Mouse (Mus musculus) gastrocnemius, adult 8-10 months (tissue): ENCODE results near the gene Aqp3. TPM values are rescaled to one million over a fixed set of nuclear protein-coding genes. Genes with fewer than 3 reads are reported as not detected.

ENCODE experiments used
- DNase-seq, 2 experiments: peaks; one replicate each; pipeline ENCODE4 v3.0.0; 2022; ENCODE audit warnings: low spot score in 2 of 2
- total RNA-seq, 4 experiments: library from RNA; stranded (reverse); gene quantifications; 2 replicates each; pipeline ENCODE4 v1.2.4; 2022

Gene Aqp3
- total RNA-seq, 4 experiments from 2014 or later, result not detected

- DNase-seq, result no peak
Measured at GRCm38 (mm10) chr4:41063894-41064673, 33.9 kb downstream of the Aqp3 start.

DNA sequence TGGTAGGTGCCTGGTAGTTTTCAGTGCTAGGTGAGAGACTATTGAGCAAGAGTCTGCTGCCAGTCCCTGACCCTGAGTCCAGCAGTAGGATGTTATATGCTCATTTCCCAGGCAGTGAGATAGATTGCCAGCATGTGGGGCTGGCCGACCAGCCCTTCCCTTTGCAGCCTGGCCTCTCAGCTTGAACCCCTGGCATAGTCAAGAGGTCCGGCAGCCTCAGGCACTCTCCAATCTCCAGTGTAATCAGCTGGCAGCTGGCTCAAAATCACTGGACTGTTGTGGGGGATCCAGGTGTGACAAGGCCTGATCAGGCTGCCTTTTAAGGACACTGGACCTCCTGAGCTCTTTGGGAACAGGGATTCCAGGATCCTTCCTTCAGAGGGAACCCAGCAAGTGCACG is 34.6 kb downstream of the Aqp3 start:
- no peak for DNase-seq

GRCm38 (mm10) chr4:41057361-41057760 is 40.6 kb downstream of the Aqp3 start:
- no peak for DNase-seq

- no peak for DNase-seq
Measured at GRCm38 (mm10) chr4:41056742-41057332, 41.1 kb downstream of the Aqp3 start.

DNA sequence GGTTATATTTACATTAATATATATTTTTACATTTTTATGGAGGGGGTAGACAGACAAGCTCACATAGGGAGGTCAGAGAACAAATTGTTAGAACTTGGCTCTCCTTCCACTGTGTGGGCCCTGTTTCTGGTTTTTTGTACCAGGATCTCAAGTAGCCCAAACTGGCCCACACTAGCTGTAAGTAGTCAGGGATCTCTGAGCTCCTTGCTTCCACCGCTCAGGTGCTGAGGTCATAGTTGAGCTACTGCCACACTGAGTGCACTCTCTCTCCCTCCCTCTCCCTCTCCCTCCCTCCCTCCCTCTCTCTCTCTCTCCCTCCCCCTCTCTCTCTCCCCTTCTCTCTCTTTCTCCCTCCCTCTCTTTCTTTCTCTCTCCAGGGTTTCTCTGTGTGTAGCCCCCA is 41.7 kb downstream of the Aqp3 start:
- DNase-seq, result no peak

DNA sequence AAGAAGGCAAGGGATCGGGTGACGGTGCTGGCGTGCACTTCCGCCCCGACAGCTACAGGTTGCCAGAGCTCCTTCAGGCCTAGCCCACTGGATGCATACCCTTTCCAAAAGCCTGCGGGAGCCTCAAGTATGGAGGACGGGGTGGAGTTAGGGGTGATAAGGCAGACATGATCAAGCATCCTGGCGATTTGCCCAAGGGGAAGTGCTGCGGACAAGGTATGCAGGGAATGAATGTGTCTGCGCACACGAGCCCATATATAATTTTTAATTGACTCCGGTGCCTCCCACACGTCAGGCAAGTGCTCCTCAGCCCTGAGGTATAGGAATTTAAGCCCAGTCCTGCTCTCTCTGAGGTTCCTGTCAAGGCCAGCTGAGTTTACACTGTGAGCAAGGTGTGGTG is 42.9 kb downstream of the Aqp3 start:
- no peak for DNase-seq

DNA sequence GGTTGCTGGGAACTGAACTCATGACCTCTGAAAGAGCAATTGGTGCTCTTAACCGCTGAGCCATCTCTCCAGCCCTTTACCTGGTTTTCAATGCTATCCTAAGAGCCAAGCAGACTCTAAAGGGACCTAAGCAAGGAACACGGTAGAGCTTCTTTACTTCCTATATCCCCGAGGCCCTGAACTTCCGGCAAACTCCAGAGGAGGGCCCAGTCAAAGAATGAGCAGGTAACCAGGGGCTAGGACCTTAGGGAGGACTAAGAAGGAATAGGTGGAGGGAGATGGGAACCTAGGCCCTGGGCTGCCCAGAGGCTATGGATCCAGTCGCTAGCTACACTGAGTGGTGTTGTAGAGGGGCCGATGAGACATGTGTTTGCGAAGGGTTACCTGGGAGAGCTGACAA is 46.2 kb downstream of the Aqp3 start:
- no peak for DNase-seq

DNA sequence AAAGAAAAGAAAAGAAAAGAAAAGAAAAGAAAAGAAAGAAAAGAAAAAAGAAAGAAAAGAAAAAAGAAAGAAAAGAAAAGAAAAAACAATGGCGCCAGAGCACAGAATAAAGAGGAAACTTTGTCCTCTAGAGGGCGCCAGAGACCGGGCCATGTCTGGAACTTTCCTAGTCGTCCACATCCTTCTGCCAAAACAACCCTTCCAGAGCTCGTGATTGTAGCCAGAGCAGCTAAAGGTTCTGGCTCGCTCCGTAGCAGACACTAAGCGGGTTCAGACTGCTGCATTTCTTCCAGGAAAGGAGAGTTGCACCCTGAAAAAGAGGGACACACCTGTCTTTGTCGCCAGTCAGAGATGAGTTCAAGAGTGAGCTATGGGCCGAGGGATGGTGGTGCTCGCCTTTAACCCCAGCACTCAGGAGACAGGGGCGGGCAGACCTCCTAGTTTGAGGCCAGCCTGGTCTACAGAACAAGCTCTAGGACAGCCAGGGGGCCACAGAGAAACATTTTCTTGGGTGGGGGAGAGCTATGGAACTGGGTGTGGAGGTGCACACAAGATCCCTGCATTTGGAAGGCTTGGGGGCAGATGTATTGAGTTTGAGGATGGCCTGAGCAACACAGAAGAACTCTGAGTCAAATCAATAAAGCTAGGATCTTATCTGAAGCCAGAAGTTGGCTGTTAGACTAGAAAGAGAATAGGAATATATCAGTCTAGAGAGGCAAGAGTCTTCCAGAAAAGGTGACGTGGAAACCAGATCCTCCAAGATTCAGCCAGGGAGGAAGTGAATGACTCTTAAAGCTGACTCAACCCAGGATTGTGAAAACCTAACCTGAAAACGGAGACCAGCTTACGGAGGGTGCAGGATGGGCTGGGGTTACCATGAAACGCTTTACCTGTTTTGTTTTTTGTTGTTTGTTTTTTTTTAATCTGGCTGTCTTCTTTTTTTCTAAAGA is 47.0 kb downstream of the Aqp3 start:
- DNase-seq, result peak; percentile 43 to 64

DNA sequence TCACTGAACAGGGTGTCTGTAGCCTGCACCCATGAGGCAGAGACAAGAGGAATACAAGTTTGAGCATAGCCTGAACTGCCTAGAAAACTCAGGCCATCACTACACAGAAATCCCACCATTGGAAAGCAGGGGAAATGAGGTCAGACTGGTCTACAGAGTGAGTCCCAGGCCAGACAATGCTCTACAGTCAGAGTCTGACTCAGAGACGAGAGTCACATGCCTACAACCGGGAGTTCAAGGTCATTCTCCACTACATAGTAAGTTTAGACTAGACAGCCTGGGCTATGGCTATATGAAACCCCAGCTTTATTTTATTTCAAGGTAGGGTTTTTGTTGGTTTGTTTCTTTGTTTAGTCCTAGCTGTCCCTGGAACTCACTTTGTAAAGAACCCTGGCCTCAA is 49.1 kb downstream of the Aqp3 start:
- DNase-seq, result no peak

DNA sequence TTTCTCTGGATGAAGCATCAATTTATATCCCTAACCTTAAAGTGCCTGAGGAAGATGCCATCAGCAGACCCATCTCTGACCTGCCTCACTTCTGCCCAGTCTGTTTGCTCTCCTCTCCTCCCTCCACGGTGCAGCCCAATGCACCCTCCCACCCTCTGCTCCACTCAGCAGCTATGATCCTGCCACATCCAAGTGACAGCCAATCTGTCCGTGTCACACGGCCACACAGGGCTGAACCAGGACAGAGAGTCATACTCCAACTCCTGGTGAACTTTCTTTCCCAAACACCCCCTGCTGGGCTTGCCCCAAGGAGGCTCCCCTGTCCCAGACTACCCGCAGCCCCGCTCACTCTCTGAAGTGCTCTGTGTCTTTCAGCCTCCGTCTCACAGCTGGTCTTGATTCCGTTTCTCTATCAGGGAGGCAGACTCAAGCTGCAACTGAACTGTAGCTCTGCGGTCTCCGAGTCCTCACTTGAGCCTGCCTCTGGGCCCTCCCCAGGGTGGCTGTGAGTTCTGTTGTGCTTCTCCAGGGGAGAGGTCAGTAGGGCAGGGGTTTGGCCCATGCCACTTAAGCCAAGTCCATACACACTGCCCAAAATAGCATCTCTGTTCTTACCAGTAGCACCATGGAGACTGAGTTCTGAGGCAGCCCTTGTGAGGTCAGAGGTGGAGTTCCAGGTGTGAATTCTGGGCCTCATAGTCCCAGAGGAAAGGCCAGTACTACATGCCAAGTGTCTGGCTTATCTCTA is 50.3 kb downstream of the Aqp3 start, which contains the start of gene Aqp7:
Aqp7 (minus strand) TSS at position 616 of the 748 bp plus-strand sequence.
- DNase-seq, result no peak

DNA sequence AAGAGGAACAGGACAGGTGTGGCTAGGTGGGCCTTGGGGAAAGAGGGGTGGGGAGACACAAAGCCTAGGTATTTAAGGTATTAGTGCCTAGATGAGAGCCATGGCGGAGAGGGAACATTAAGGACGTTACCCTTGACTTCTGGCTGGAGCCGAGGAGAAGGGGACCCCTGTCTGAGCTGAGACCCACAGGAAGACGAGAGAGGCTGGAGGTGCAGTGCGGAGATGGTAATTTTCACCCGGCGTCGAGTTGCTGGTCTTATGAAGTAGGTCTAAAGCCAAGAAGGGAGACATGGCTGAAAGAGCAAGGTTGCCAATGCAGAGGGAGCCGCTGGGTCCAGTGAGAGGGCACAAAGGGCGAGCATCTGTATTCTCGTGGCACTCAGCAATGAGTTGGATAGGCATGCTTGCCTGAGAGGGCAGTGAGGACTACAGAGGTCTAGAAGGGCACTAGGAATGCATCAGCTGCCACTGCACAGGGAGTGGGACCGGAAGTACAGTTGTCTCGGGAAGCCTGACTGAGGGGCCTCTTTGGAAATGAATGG is 51.7 kb downstream of the Aqp3 start:
- no peak for DNase-seq

DNA sequence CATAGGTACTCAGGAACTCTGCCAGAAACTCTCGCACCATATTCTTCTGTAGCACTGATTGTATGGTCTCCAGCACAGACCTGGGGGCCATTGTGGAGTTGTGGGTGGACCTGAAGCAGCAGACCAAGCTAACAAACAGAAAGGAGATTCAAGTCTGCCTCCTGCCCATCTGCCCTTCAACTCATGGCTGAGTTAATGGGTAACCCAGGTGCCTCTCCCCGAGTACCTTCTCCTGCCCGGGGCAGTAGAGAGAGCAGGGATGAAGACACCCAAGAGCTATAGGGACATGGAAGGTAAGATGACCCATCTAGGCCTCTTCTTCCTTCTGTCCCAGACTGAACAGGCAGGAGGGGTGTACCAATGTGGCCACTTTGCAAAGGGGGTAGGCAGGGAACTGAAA is 52.7 kb downstream of the Aqp3 start:
- DNase-seq, result no peak

- no peak for DNase-seq
Measured at GRCm38 (mm10) chr4:41043961-41044360, 54.0 kb downstream of the Aqp3 start.

DNA sequence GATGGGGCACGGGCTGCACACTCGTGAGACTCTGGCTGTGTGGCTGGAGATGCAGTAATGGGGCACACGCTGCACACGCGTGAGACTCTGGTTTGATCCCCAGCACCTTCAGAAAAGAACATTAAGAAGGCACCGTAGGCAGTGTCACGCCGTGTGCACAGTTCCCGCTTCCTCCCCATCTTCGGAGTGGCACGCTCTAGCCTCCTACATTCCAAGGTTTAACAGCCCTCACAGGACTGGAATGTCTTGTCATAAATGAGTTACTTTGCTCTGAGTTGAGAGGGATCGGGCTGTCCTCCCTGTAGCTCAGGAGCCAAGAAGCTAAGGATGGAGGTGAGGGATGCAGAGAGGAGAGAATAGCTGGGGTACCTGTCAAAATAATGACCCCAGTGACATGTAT is 55.1 kb downstream of the Aqp3 start:
- DNase-seq, result no peak

Other genes with a start within 250 kb of the Aqp3 start
- gene B4galt1, start 244.2 kb downstream of the Aqp3 start, total RNA-seq, result 10 to 100 TPM; 22.3 to 27.7 (median 23.7) TPM
- gene Spink4, start 178.1 kb downstream of the Aqp3 start, total RNA-seq, result not detected
- gene Bag1, start 149.9 kb downstream of the Aqp3 start, total RNA-seq, result 100 to 1,000 TPM; 229 to 241 (median 229) TPM
- gene Chmp5, start 149.8 kb downstream of the Aqp3 start, total RNA-seq, result 10 to 100 TPM; 20.6 to 21.7 (median 21.3) TPM
- gene Nfx1, start 127.3 kb downstream of the Aqp3 start, total RNA-seq, result 10 to 100 TPM; 19.9 to 22.8 (median 22.3) TPM
- gene Aqp7, start 50.0 kb downstream of the Aqp3 start, total RNA-seq, result 1 to 10 TPM; 5.4 to 9.4 (median 7.2) TPM
- 10 to 100 TPM; 16.4 to 20.9 (median 17.8) TPM for gene Nol6, start 26.3 kb upstream of the Aqp3 start, total RNA-seq
- 100 to 1,000 TPM; 178 to 274 (median 231) TPM for gene Ube2r2, start 37.6 kb upstream of the Aqp3 start, total RNA-seq
- 10 to 100 TPM; 72.8 to 87.2 (median 82.4) TPM for gene Ubap2, start 177.0 kb upstream of the Aqp3 start, total RNA-seq
- 10 to 100 TPM; 27.4 to 30.4 (median 28.7) TPM for gene Dcaf12, start 216.7 kb upstream of the Aqp3 start, total RNA-seq